Comparison of ENCODE assay signal across 11 mouse cellular contexts in the genomic region with DNA sequence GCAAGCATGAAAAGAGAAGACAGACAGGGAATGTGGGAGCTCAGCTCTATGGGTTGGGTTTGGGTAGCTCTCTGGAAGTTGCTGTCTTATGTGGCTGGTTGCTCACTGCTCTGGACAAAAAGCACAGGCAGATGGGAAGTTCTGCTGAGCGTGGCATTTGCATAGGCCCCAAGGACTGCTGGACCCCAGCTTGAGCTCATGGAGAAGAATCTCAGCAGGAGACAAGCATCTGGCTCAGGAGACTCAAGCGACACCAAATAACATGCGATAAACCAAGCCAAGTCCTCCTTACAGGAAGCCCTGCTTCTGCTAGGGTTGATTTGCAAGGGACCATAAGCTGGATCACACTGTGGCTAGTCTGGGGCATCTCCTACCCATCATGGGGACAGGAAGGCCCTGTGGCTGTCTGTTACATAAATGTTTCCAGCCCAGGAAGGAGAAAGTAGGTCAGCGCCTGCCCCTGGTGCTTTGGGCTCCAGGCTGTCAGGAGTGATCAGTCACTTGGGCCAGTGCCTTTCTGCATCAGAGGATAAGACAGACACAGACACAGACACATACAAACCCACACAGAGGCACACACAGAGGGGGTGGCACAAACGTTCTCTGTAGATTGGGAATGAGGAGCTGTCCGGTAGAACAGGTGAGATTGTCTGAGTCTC.
DNase-seq lines count a peak whose midpoint lies in the region; TF ChIP-seq lines count a peak whose summit lies in the region.
"Had no signal": no experiment of that assay in that cellular context is flagged by ENCODE, and none has a peak within 500 bp of the region (broad histone marks: within the 10 kb centered on the region; RNA-seq: fewer than 3 reads in every experiment).

No protein-coding gene starts in this region.

- 90% methylated on average over 6 of the region's 6 CpGs for WGBS in thymus, adult 2 months

- TF ChIP-seq POLR2A in thymus, adult 2 months (IDR thresholded peaks at IDR 0.05; ENCODE audit: control insufficient read depth, extremely low read depth, insufficient read depth, low read length, poor library complexity), result no peak

- no peak overlapping the region for H3K4me3 ChIP-seq in thymus, adult 2 months (ENCODE audit: control insufficient read depth, insufficient read depth, low read length)
- H3K4me3 ChIP-seq: heart, embryonic 15.5 days; neural tube, embryonic 13.5 days had no signal

- DNase-seq in heart, adult 18-20 months, result peak; percentile 32 to 44
- no peak for DNase-seq in heart, postnatal 4 days
- DNase-seq in right cerebral cortex, postnatal 25 days, result peak; percentile 26
- DNase-seq in right cerebral cortex, postnatal 4 days, result no peak
- peak; percentile 17 to 23 for DNase-seq in heart, postnatal 10 days
- no peak for DNase-seq in urinary bladder, postnatal 25 days (ENCODE audit: low spot score)
- no peak for DNase-seq in thymus, adult 2 months
- DNase-seq in kidney, postnatal 4 days, result no peak

- no peak for TF ChIP-seq CTCF in thymus, adult 2 months (IDR thresholded peaks at IDR 0.05; ENCODE audit: borderline replicate concordance, control insufficient read depth, extremely low read depth, insufficient read depth, low read length, poor library complexity)

- H3K27me3 ChIP-seq in thymus, adult 2 months (ENCODE audit: control insufficient read depth, insufficient read depth, low read length), result no peaks in the 10 kb centered on the region
- H3K27me3 ChIP-seq: heart, embryonic 15.5 days; neural tube, embryonic 13.5 days had no signal

- H3K36me3 ChIP-seq in thymus, adult 2 months (ENCODE audit: control insufficient read depth, insufficient read depth, low read length), result no peaks in the 10 kb centered on the region
- H3K36me3 ChIP-seq: heart, embryonic 15.5 days had no signal

- intact Hi-C loops in heart, postnatal 10 days (cut with DNase I), result no loop called here

- peaks cover 20% of the 10 kb centered on the region for H3K4me1 ChIP-seq in thymus, adult 2 months (replicated peaks; ENCODE audit: control insufficient read depth, insufficient read depth, low read length)

- no peak overlapping the region for H3K27ac ChIP-seq in thymus, adult 2 months (ENCODE audit: control insufficient read depth, insufficient read depth, low read length)
- H3K27ac ChIP-seq: heart, embryonic 15.5 days; liver, embryonic 14.5 days; neural tube, embryonic 13.5 days had no signal

Comparison
In these comparisons a context has a peak if more than half of its experiments do, and no peak if none do; other contexts are left out.
1. DNase-seq: peak in heart, adult 18-20 months (2 of 2), right cerebral cortex, postnatal 25 days (single experiment) and heart, postnatal 10 days (2 of 2); none in heart, postnatal 4 days (single experiment), right cerebral cortex, postnatal 4 days (single experiment), urinary bladder, postnatal 25 days (single experiment), thymus, adult 2 months (single experiment) and kidney, postnatal 4 days (0 of 2).